Mouse (Mus musculus): Measurements from ENCODE around the gene Krtap14. TPM values are rescaled to one million over a fixed set of nuclear protein-coding genes. Genes with fewer than 3 reads are reported as not detected.

The Krtap14 gene
- total RNA-seq (2021), result not detected
- long read RNA-seq, experiment 1, result 0 reads
- long read RNA-seq, experiment 2, result 0 reads

- TF ChIP-seq CTCF (conservative IDR thresholded peaks at IDR 0.05), result no peak
- DNase-seq (ENCODE audit: low spot score in 2 of 2), result no peak
- no peak within 1 kb of the TSS for H3K27ac ChIP-seq
- H3K4me3 ChIP-seq, result no peak within 1 kb of the TSS
Measured at GRCm38 (mm10) chr16:88826095-88826652, at the start of gene Krtap14. TSS of gene Krtap14 (minus strand) at chr16:88826145.

GRCm38 (mm10) chr16:88874169-88874568 is 48.2 kb upstream of the Krtap14 start, which contains the start of gene Krtap19-2:
TSS of gene Krtap19-2 (minus strand) at chr16:88874269.
- DNase-seq (ENCODE audit: low spot score in 2 of 2), result no peak
- TF ChIP-seq CTCF (conservative IDR thresholded peaks at IDR 0.05), result no peak
- Histone ChIP-seq H3K27ac (no peak within 1 kb of the TSS), H3K4me3 (no peak within 1 kb of the TSS)

- H3K4me3 ChIP-seq, result no peak within 1 kb of the TSS
- H3K27ac ChIP-seq, result no peak within 1 kb of the TSS
- no peak for TF ChIP-seq CTCF (conservative IDR thresholded peaks at IDR 0.05)
- DNase-seq (ENCODE audit: low spot score in 2 of 2), result no peak
Measured at GRCm38 (mm10) chr16:88869311-88869710, 43.4 kb upstream of the Krtap14 start, which contains the start of gene Krtap19-1. TSS of gene Krtap19-1 (minus strand) at chr16:88869411.

GRCm38 (mm10) chr16:88864887-88865407 is 39.0 kb upstream of the Krtap14 start:
- no peak for TF ChIP-seq CTCF (conservative IDR thresholded peaks at IDR 0.05)
- H3K4me3 ChIP-seq, result no peak overlapping the region
- no peak overlapping the region for H3K27ac ChIP-seq
- no peak for DNase-seq (ENCODE audit: low spot score in 2 of 2)

GRCm38 (mm10) chr16:88851450-88851849 is 25.5 kb upstream of the Krtap14 start:
- Histone ChIP-seq H3K27ac (no peak overlapping the region), H3K4me3 (no peak overlapping the region)
- TF ChIP-seq CTCF (conservative IDR thresholded peaks at IDR 0.05), result peak; percentile 80
- peak in 1 of 2 experiments; percentile 10 for DNase-seq (ENCODE audit: low spot score in 2 of 2)

- DNase-seq (ENCODE audit: low spot score in 2 of 2), result no peak
- no peak for TF ChIP-seq CTCF (conservative IDR thresholded peaks at IDR 0.05)
- no peak overlapping the region for H3K27ac ChIP-seq
- no peak overlapping the region for H3K4me3 ChIP-seq
Measured at GRCm38 (mm10) chr16:88848558-88848957, 22.6 kb upstream of the Krtap14 start.

GRCm38 (mm10) chr16:88847363-88847762 is 21.4 kb upstream of the Krtap14 start:
- no peak for TF ChIP-seq CTCF (conservative IDR thresholded peaks at IDR 0.05)
- Histone ChIP-seq H3K27ac (no peak overlapping the region), H3K4me3 (no peak overlapping the region)
- DNase-seq (ENCODE audit: low spot score in 2 of 2), result no peak

DNA sequence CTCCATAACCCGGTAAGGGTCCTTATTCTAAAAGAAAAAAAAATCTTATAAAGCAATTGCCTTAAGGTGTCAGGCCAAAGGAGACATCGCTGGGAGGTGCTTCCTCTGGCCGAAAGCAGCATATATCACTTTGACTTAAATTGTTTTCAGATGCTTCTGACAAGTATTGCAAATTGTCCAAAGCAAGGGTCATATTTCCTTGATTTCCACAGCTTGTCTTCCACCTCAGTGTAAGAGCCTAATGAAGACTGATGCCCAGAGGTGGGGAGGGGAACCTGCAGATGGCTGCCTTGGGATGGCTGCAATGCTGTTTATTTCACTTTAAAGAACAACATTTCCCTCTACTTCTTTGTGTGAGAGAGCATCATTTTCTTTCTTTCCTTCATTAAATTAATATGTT is 1.0 kb upstream of the Krtap14 start:
- Histone ChIP-seq H3K4me3 (no peak overlapping the region), H3K27ac (no peak overlapping the region)
- TF ChIP-seq CTCF (conservative IDR thresholded peaks at IDR 0.05), result no peak
- no peak for DNase-seq (ENCODE audit: low spot score in 2 of 2)

DNA sequence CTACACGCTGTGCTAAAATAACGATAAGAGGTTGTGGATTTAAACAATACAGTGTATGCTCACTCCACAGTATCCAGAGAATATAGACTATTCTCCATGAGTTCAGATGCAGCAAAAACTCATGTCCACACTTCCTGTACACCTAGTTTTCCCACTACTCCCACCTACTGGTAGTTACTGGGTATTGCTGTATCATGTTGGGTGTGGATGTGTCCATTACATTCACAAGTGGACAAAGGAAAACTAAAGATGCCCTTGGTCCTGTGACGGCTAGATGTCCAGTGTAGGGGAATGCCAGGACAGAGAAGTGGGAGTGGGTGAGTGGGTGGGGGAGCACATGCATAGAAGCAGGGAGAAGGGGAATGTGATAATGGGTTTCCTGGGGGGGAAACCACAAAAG is 2.2 kb downstream of the Krtap14 start:
- Histone ChIP-seq H3K4me3 (no peak overlapping the region), H3K27ac (no peak overlapping the region)
- TF ChIP-seq CTCF (conservative IDR thresholded peaks at IDR 0.05), result peak; percentile 79
- DNase-seq (ENCODE audit: low spot score in 2 of 2), result peak; percentile 7 to 19

DNA sequence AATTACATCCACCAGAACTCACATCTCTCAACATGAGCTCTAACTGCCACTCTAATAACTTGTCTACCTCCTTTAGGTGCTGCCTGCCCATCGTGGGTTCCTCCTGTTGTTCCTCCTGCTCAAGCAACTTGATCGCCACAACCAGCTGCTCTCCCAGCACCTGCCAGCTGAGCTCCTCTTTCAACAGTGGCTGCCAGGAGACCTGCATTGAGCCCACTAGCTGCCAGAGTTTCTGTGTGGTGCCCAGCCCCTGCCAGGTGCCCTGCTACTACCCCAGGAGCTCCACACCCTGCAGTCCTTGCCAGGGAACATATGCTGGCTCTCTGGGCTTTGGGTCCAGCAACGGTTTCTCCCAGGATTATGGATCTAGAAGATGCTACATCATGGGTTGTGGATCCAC is 5.9 kb downstream of the Krtap14 start, which contains the start of gene Krtap15:
Gene Krtap15, plus strand, starts transcription at position 150 of the 400 bp plus-strand sequence.
- DNase-seq (ENCODE audit: low spot score in 2 of 2), result no peak
- Histone ChIP-seq H3K27ac (no peak within 1 kb of the TSS), H3K4me3 (no peak within 1 kb of the TSS)
- no peak for TF ChIP-seq CTCF (conservative IDR thresholded peaks at IDR 0.05)

GRCm38 (mm10) chr16:88811827-88812226 is 14.1 kb downstream of the Krtap14 start, which contains the start of gene Gm20741:
TSS of gene Gm20741 (minus strand) at chr16:88812220.
- Histone ChIP-seq H3K27ac (no peak within 1 kb of the TSS), H3K4me3 (no peak within 1 kb of the TSS)
- no peak for DNase-seq (ENCODE audit: low spot score in 2 of 2)
- TF ChIP-seq CTCF (conservative IDR thresholded peaks at IDR 0.05), result no peak

DNA sequence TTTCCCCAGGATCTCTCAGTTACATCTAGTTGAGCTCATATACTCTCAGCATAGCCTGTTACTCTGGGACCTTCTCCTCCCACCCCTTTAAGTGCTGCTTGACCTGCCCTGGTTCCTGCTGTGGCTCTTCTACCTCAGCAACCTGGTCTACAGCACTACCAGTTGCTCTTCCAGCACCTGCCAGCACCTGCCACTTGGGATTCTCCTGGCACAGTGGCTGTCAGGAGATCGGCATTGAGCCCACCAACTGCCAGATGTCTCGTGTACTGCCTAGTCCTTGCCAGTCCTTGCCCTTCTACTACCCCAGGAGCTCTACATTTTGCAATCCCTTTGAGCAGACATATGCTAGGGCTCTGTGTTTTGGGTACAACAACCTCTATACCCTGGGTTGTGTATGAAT is 39.2 kb downstream of the Krtap14 start:
- no peak overlapping the region for H3K27ac ChIP-seq
- H3K4me3 ChIP-seq, result no peak overlapping the region
- no peak for DNase-seq (ENCODE audit: low spot score in 2 of 2)
- no peak for TF ChIP-seq CTCF (conservative IDR thresholded peaks at IDR 0.05)

GRCm38 (mm10) chr16:88777596-88777995 is 48.3 kb downstream of the Krtap14 start, which contains the start of gene Gm5965:
TSS of gene Gm5965 (plus strand) at chr16:88777896.
- Histone ChIP-seq H3K4me3 (no peak within 1 kb of the TSS), H3K27ac (no peak within 1 kb of the TSS)
- TF ChIP-seq CTCF (conservative IDR thresholded peaks at IDR 0.05), result no peak
- no peak for DNase-seq (ENCODE audit: low spot score in 2 of 2)

- no peak for TF ChIP-seq CTCF (conservative IDR thresholded peaks at IDR 0.05)
- Histone ChIP-seq H3K27ac (no peak within 1 kb of the TSS), H3K4me3 (no peak within 1 kb of the TSS)
- DNase-seq (ENCODE audit: low spot score in 2 of 2), result no peak
Measured at GRCm38 (mm10) chr16:88774106-88774505, 51.8 kb downstream of the Krtap14 start, which contains the start of gene 2310057N15Rik. TSS of gene 2310057N15Rik (minus strand) at chr16:88774206.

Other genes with a start within 250 kb of the Krtap14 start
- not detected for gene Krtap24-1, start 213.9 kb downstream of the Krtap14 start, total RNA-seq (2021)
- gene 2310079G19Rik, start 198.5 kb downstream of the Krtap14 start, total RNA-seq (2021), result not detected
- gene Krtap26-1, start 178.3 kb downstream of the Krtap14 start, total RNA-seq (2021), result not detected
- gene Krtap27-1, start 154.5 kb downstream of the Krtap14 start, total RNA-seq (2021), result not detected
- gene 2310061N02Rik, start 118.2 kb downstream of the Krtap14 start, total RNA-seq (2021), result not detected
- not detected for gene Krtap13-1, start 97.3 kb downstream of the Krtap14 start, total RNA-seq (2021)
- gene Krtap13, start 74.5 kb downstream of the Krtap14 start, total RNA-seq (2021), result not detected
- gene 2310034C09Rik, start 67.3 kb downstream of the Krtap14 start, total RNA-seq (2021), result not detected
- gene 2310057N15Rik, start 51.9 kb downstream of the Krtap14 start, total RNA-seq (2021), result not detected
- gene Gm5965, start 48.2 kb downstream of the Krtap14 start, total RNA-seq (2021), result not detected
- gene Gm20741, start 13.9 kb downstream of the Krtap14 start, total RNA-seq (2021), result not detected
- gene Krtap15, start 5.9 kb downstream of the Krtap14 start, total RNA-seq (2021), result not detected
- not detected for gene Krtap19-1, start 43.3 kb upstream of the Krtap14 start, total RNA-seq (2021)
- not detected for gene Krtap19-2, start 48.1 kb upstream of the Krtap14 start, total RNA-seq (2021)
- not detected for gene Krtap19-3, start 51.9 kb upstream of the Krtap14 start, total RNA-seq (2021)
- gene Krtap19-4, start 58.9 kb upstream of the Krtap14 start, total RNA-seq (2021), result not detected
- gene Krtap19-5, start 70.3 kb upstream of the Krtap14 start, total RNA-seq (2021), result not detected
- not detected for gene Krtap19-9b, start 106.1 kb upstream of the Krtap14 start, total RNA-seq (2021)
- not detected for gene Krtap16-3, start 136.7 kb upstream of the Krtap14 start, total RNA-seq (2021)
- not detected for gene Krtap22-2, start 184.6 kb upstream of the Krtap14 start, total RNA-seq (2021)
- not detected for gene Gm10229, start 189.1 kb upstream of the Krtap14 start, total RNA-seq (2021)
- not detected for gene Krtap6-1, start 205.6 kb upstream of the Krtap14 start, total RNA-seq (2021)
- gene Gm10228, start 215.3 kb upstream of the Krtap14 start, total RNA-seq (2021), result not detected
- gene Krtap6-5, start 221.7 kb upstream of the Krtap14 start, total RNA-seq (2021), result not detected
- gene 1110025L11Rik, start 237.9 kb upstream of the Krtap14 start, total RNA-seq (2021), result not detected

Measured in layer of hippocampus, adult 2 months (tissue).